Mouse (Mus musculus): Measurements from ENCODE around the gene Noa1.

- TF ChIP-seq CTCF (IDR thresholded peaks at IDR 0.05): no peak
- no peak for TF ChIP-seq EP300 (IDR thresholded peaks at IDR 0.05)
These were observed 28.2 kb downstream of the Noa1 start for GRCm38 (mm10) chr5:77281518-77282174.

All from lung, postnatal 0 days (tissue).